Mouse (Mus musculus) midbrain, embryonic 11.5 days (tissue): Measurements from ENCODE around the gene Tmem176a. TPM values are rescaled to one million over a fixed set of nuclear protein-coding genes. Genes with fewer than 3 reads are reported as not detected.

Source experiments
- ATAC-seq: fragments of 200-750 bp; cut with Nextera tagmentation; 2 replicates; pipeline ENCODE4 v1.8.0; 2017; ENCODE audit warnings: moderate TSS enrichment, moderate library complexity; ENCODE audit not compliant: low FRiP score
- DNase-seq: peaks from one replicate; pipeline ENCODE4 v3.0.0; 2015; ENCODE audit warnings: low spot score; ENCODE audit errors: missing footprints
- H3K27ac ChIP-seq: fragments of 300-500 bp; sonication (generic); 2 replicates; pipeline ENCODE4 v1.5.1; 2014; ENCODE audit warnings: low read depth, low read length
- H3K27me3 ChIP-seq: fragments of 300-500 bp; sonication (generic); 2 replicates; pipeline ENCODE4 v1.6.1; 2014; ENCODE audit warnings: mild to moderate bottlenecking, low read length, moderate library complexity, mixed read lengths; ENCODE audit not compliant: control insufficient read depth, insufficient read depth
- H3K36me3 ChIP-seq: fragments of 300-500 bp; sonication (generic); 2 replicates; pipeline ENCODE4 v1.6.1; 2014; ENCODE audit warnings: mild to moderate bottlenecking, low read length, moderate library complexity, mixed read lengths; ENCODE audit not compliant: control insufficient read depth, insufficient read depth
- H3K4me1 ChIP-seq: fragments of 300-500 bp; sonication (generic); 2 replicates; pipeline ENCODE4 v1.6.1; 2014; ENCODE audit warnings: low read length; ENCODE audit not compliant: control insufficient read depth, insufficient read depth
- H3K4me2 ChIP-seq: fragments of 300-500 bp; sonication (generic); 2 replicates; pipeline ENCODE4 v1.6.1; 2014; ENCODE audit warnings: mild to moderate bottlenecking, moderate library complexity
- H3K4me3 ChIP-seq: fragments of 300-500 bp; sonication (generic); 2 replicates; pipeline ENCODE4 v1.5.1; 2014; ENCODE audit warnings: low read depth, low read length
- H3K9ac ChIP-seq: fragments of 300-500 bp; sonication (generic); 2 replicates; pipeline ENCODE4 v1.6.1; 2014; ENCODE audit warnings: low read length
- H3K9me3 ChIP-seq: fragments of 300-500 bp; sonication (generic); 2 replicates; pipeline ENCODE4 v1.6.1; 2016; ENCODE audit warnings: low read length; ENCODE audit not compliant: control insufficient read depth
- WGBS: fragments of 180-500 bp; shearing (Covaris S2); extraction: QIAGEN DNeasy Blood & Tissue Kit; methylation state at CpG from one replicate; pipeline ENCODE4 v1.1.7; 2014; 5-methylcytosine and 5-hydroxymethylcytosine counted together
- polyA plus RNA-seq: library from polyadenylated mRNA; unstranded; fragments of >200 nt; fragmentation: Nextera tagmentation; extraction: Ambion mirVana; gene quantifications from 2 replicates; pipeline ENCODE4 v1.2.1, GENCODE M21; 2014

Tmem176a gene
- polyA plus RNA-seq, 1 experiment from 2014 or later, result 19.6 TPM

GRCm38 (mm10) chr6:48895941-48896340 lies 55.2 kb downstream of the Tmem176a start:
- H3K27me3 ChIP-seq, result no peaks in the 10 kb centered on the region
- H3K27ac ChIP-seq, result no peak overlapping the region
- no peaks in the 10 kb centered on the region for H3K4me1 ChIP-seq
- DNase-seq (no peak), ATAC-seq (no peak)
- H3K4me3 ChIP-seq, result no peak overlapping the region
- 87% methylated on average over 5 of the region's 5 CpGs for WGBS
- no peaks in the 10 kb centered on the region for H3K9me3 ChIP-seq
- H3K4me2 ChIP-seq, result no peak overlapping the region
- H3K9ac ChIP-seq, result no peak overlapping the region
- H3K36me3 ChIP-seq, result no peaks in the 10 kb centered on the region

Other genes starting within 250 kb of the Tmem176a start
- 39.9 and 44.1 TPM in 2 replicates for gene Repin1, start 247.0 kb upstream of the Tmem176a start, polyA plus RNA-seq
- not detected in 2 replicates for gene Gm44965, start 247.0 kb upstream of the Tmem176a start, polyA plus RNA-seq
- 7.8 and 9.3 TPM in 2 replicates for gene Zfp775, start 238.9 kb upstream of the Tmem176a start, polyA plus RNA-seq
- gene AI854703, start 214.2 kb upstream of the Tmem176a start, polyA plus RNA-seq, result 0.52 and 0.82 TPM in 2 replicates
- gene Gimap8, start 193.7 kb upstream of the Tmem176a start, polyA plus RNA-seq, result 0.18 and 0.25 TPM in 2 replicates
- 2.9 and 3.0 TPM in 2 replicates for gene Gimap9, start 164.8 kb upstream of the Tmem176a start, polyA plus RNA-seq
- 4.8 and 5.6 TPM in 2 replicates for gene Gimap4, start 156.4 kb upstream of the Tmem176a start, polyA plus RNA-seq
- 7.1 and 7.3 TPM in 2 replicates for gene Gimap6, start 132.7 kb upstream of the Tmem176a start, polyA plus RNA-seq
- 0.75 and 1.3 TPM in 2 replicates for gene Gm28053, start 122.3 kb upstream of the Tmem176a start, polyA plus RNA-seq
- gene Gimap7, start 122.3 kb upstream of the Tmem176a start, polyA plus RNA-seq, result not detected in 2 replicates
- gene Gimap1, start 101.9 kb upstream of the Tmem176a start, polyA plus RNA-seq, result 4.7 TPM in 2 replicates
- 0.62 and 0.83 TPM in 2 replicates for gene Gimap5, start 94.7 kb upstream of the Tmem176a start, polyA plus RNA-seq
- gene Gimap3, start 70.1 kb upstream of the Tmem176a start, polyA plus RNA-seq, result not detected in 2 replicates
- 54.8 and 58.8 TPM in 2 replicates for gene Tmem176b, start 577 bp downstream of the Tmem176a start, polyA plus RNA-seq
- gene Aoc1, start 32.0 kb downstream of the Tmem176a start, polyA plus RNA-seq, result 0.10 TPM in 1 of 2 replicates, not detected in the other
- gene 1600015I10Rik, start 89.0 kb downstream of the Tmem176a start, polyA plus RNA-seq, result not detected in 2 replicates
- gene Doxl2, start 134.0 kb downstream of the Tmem176a start, polyA plus RNA-seq, result not detected in 2 replicates
- not detected in 2 replicates for gene Svs1, start 145.9 kb downstream of the Tmem176a start, polyA plus RNA-seq
- gene Gpnmb, start 195.6 kb downstream of the Tmem176a start, polyA plus RNA-seq, result 0.74 and 0.94 TPM in 2 replicates
- 59.3 and 63.0 TPM in 2 replicates for gene Malsu1, start 232.9 kb downstream of the Tmem176a start, polyA plus RNA-seq